Mouse (Mus musculus) gastrocnemius, postnatal 10 days (tissue): Measurements from ENCODE around the gene Ercc4. TPM values are rescaled to one million over a fixed set of nuclear protein-coding genes. Genes with fewer than 3 reads are reported as not detected.

Source experiments
- DNase-seq: peaks from one replicate; pipeline ENCODE4 v3.0.0; 2021; ENCODE audit warnings: mixed read lengths
- total RNA-seq, 2 experiments: library from RNA; stranded (reverse); gene quantifications; 2 replicates each; pipeline ENCODE4 v1.2.3; 2021

Gene Ercc4
- total RNA-seq, 2 experiments from 2014 or later, result 7.0 to 8.4 TPM

DNA sequence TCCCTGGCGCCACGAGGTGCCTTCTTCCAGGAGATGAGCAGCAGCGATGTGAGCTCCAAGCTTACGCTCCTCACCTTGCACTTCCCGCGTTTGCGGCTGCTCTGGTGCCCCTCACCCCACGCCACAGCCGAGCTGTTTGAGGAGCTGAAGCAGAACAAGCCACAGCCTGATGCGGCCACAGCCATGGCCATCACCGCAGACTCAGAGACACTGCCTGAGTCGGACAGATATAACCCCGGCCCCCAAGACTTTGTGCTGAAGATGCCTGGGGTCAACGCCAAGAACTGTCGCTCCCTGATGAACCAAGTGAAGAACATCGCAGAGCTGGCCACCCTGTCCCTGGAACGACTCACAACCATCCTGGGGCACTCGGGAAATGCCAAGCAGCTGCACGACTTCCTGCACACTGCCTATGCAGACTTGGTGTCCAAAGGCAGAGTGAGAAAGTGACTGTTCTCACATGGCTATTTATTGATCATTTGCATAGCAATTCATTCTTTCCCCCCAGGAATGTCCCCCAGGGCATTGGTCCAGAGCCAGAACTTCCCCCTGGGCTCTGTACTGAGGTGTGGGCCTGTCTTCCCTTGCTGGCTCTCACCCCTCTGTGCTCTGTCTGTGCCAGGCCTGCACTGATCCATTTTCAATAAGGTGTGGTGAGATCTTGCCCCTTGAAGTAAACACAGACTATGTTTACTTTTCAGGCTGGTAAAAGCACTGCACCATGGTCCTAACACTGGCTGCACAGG lies 38.5 kb downstream of the Ercc4 start:
- DNase-seq, result no peak

- no peak for DNase-seq
These were observed 40.5 kb downstream of the Ercc4 start for GRCm38 (mm10) chr16:13149950-13150349.

DNA sequence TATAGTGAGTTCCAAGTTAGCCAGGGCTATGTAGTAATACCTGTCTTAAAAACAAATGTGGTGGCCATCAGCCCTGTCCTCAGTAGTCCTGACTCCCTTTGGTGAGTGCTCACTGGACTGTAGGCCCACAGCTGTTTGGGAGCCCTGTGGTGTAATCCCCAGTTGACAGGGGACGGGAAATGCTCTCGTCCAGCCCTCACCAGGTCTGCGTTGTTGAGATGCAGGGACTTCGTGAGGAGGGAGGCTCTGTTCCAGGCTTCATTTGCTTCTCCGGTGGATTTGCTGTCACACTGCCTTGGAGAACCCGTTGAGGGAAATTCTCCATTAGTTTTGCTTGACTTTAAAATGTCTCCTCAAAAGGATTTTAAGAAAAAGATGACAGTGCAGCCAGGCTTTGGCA lies 41.3 kb downstream of the Ercc4 start:
- no peak for DNase-seq

DNA sequence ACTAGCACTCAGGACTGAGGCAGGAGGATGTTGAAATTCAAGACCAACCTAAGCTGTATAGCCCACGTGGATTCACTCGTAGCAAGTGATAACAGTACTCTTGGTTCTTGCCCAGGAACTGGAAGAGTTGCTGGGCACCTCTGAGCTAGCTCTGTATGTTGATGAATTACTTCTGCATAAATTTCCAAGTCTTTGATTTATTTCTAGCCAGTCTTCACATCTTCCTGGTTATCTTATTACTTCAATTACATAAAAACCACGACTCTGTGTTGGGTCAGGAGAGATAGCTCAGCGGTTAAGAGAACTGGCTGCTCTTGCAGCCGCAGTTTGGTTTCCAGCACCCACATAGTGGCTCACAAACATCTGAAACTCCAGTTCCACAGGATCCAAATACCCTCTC lies 43.0 kb downstream of the Ercc4 start:
- DNase-seq, result no peak

GRCm38 (mm10) chr16:13153215-13153614 lies 43.7 kb downstream of the Ercc4 start:
- DNase-seq, result no peak

GRCm38 (mm10) chr16:13154352-13154751 lies 44.9 kb downstream of the Ercc4 start:
- no peak for DNase-seq

- DNase-seq, result no peak
These were observed 47.8 kb downstream of the Ercc4 start for GRCm38 (mm10) chr16:13157314-13157713.

DNA sequence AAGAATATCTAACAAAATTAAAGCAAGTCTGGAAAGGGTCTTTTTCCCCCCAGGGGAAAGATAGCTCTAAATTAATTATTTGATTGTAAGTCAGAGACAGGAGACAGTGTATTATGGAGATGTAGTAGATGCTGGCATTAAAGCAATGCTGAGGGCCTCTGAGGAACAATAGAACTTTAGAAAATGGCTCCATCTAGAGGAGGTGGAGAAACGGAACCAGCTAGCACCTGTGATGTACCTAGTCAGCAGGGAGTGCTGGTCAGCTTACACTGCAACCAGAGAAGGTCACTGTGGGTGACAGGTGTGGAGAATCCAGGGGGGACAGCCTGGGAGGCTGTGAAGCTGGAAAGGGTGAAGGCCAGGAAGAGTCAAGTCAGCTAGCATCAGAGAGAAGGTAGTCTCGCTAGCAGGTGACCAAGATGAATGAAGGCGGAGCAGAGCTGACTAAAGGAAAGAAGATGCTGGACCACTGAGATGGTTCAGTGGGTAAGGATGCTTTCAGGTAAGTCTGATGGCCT lies 48.7 kb downstream of the Ercc4 start:
- no peak for DNase-seq

DNA sequence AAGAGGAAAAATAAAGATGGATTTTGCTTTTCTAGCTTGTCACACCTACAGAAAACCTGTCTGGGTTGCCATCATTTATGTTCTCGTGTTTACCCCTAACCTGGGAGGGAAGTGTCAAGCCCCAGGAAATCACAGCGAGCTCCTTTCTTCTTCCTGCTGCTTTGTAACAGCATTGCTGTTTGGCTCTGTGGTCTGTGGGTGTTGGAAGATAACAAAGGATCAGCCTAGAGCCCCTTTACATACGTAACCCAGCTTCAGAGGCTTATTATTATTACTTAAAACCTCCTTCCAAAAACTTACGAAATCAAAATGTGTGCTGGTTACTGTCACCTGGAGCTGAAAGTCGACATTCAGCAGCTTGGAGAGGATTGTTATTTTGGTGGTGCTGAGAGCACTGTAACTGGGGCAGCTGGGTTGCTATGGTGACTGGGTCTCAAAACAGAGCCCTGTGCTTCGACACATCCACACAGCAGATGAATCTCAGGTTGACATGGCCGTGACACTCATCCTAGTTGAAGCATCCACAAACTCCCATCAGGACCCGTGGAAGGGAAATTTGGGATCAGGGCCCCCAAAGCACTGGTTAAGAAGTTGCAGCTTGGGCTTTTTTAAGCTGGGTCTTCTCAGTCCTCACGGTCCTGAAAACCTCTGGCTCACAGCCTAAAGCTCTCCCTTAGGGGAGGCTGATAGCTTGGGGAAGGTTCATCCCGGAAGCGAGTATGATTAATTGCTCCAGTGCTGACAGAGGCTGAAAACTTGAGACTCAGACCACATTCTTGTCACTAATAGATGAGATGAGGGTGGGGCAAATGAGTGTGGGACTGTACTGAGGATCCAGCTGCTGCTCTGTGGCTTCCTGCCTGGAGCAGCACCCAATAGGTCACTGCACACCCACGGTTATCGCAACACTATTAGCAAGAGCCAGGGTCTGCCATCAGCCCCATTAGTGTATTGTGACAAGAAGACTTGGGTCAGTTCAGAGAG lies 49.7 kb downstream of the Ercc4 start:
- peak; percentile 28 for DNase-seq

- DNase-seq, result peak; percentile 92
These were observed 50.6 kb downstream of the Ercc4 start for GRCm38 (mm10) chr16:13159927-13160644.

GRCm38 (mm10) chr16:13161516-13161915 lies 52.0 kb downstream of the Ercc4 start:
- no peak for DNase-seq

- DNase-seq, result no peak
These were observed 58.2 kb downstream of the Ercc4 start for GRCm38 (mm10) chr16:13167731-13168130.

GRCm38 (mm10) chr16:13173055-13173742 lies 63.7 kb downstream of the Ercc4 start:
- no peak for DNase-seq

GRCm38 (mm10) chr16:13182526-13182925 lies 73.0 kb downstream of the Ercc4 start:
- DNase-seq, result no peak

DNA sequence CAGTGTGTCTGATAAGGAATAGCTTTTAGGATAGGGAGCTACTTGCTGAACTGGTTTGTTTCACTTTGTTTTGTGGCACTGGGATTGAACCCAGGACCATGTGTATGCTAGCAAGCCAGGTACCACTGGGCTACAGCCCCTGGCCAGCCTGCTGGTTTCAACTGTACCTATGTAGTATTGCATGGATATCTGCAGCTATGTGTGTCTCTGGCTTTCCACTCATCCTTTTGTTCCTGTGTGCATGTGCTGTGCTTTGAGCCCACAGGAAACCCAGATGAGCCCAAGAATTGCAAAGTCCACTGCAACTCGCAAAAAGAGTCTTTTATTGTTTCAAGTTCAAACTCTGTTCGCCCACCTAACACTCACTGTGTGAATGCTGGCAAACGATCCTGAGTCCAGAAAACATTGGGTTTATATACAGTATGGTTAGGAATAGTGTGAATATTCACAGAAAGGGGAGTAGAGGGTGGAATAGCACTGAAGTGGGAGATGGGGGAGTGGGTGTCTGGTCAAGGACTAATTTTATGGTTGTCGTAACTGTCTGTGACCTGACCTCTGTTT lies 73.8 kb downstream of the Ercc4 start:
- DNase-seq, result no peak

DNA sequence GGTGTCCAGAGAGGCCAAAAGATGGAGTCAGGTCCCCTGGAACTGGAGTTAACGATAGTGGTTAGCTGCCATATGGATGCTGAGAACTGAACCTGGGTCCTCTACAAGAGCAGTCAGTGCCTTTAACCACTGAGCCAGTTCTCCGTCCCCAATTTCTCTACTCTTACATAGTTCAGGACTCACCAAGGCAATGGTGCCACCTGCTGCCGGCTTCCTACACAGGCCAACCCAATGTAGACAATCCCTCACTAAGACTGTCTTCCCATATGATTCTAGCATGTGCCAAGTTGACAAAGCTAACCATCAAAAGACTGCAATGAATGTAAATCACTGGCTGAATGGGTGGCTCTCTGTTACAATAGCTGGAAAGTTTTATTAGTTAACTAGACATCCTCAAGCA lies 74.9 kb downstream of the Ercc4 start:
- DNase-seq, result no peak

DNA sequence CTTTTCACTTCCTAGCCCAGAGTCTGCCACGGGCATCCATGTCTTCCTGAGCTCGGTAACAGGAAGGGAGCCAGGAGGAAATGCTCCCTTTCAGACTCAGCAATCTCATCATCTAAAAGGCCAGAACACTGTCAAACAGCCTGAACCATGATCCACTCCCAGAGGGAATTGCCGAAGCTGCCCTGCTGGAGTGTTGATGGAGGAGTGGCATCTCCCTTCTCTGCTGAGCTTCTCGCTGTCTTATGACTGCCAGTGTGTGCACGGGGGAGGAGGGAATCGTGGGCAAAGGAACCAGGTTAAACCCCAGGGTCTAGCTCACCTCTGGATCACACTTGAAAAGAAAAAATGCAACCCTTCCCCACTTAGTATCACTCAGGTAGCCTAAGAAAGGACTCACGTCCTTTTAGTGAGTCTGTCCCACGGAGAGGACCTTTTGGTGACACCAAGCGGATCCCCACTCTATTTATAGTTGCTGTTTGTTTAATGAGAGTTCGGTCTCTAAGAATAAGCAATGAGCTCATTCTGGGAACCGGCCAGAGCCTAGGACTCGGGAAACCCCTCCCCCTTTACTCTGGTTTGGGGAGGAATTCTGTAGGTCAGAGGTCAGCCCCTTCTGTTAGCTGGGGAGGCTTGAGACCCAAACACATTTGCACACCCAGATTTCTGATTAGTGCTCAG lies 80.1 kb downstream of the Ercc4 start:
- DNase-seq, result peak; percentile 39

DNA sequence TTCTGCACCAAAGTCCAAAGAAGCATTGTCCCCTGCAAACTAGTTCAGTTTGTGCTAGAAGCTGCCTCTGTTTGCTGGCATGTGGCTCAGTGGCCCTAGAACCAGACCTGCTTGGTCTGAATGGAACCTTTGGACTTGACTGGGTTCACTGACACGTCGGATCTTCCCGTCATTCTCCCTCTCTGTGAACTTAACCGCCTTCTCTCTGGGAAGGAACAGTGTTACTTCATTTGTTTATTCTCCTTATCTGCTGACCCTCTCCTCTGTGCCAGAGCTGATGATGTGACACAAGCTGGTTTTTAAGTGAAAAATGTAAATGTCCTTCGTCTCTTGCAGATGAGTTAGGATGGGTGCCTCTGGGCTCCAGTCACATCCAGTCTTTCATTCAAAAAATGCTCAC lies 81.0 kb downstream of the Ercc4 start:
- no peak for DNase-seq

GRCm38 (mm10) chr16:13191166-13191565 lies 81.7 kb downstream of the Ercc4 start:
- DNase-seq, result no peak

GRCm38 (mm10) chr16:13193663-13194071 lies 84.2 kb downstream of the Ercc4 start:
- DNase-seq, result no peak

- DNase-seq, result no peak
These were observed 85.4 kb downstream of the Ercc4 start for GRCm38 (mm10) chr16:13194882-13195281.
